Mouse (Mus musculus) hindbrain, postnatal 0 days (tissue): Measurements from ENCODE around the gene Apba2. TPM values are rescaled to one million over a fixed set of nuclear protein-coding genes. Genes with fewer than 3 reads are reported as not detected.

Experiments
- ATAC-seq: fragments of 200-750 bp; cut with Nextera tagmentation; 2 replicates; pipeline ENCODE4 v1.8.0; 2017; ENCODE audit warnings: mild to moderate bottlenecking, moderate TSS enrichment, moderate library complexity
- DNase-seq: peaks from one replicate; pipeline ENCODE4 v3.0.0-alpha.2; 2015; ENCODE audit warnings: low spot score
- H3K27ac ChIP-seq: fragments of 300-500 bp; sonication (generic); 2 replicates; pipeline ENCODE4 v1.5.1; 2014; ENCODE audit warnings: mild to moderate bottlenecking
- H3K27me3 ChIP-seq: fragments of 300-500 bp; sonication (generic); 2 replicates; pipeline ENCODE4 v1.6.1; 2014; ENCODE audit warnings: low read length, mixed read lengths; ENCODE audit not compliant: insufficient read depth
- H3K36me3 ChIP-seq: fragments of 300-500 bp; sonication (generic); 2 replicates; pipeline ENCODE4 v1.6.1; 2014; ENCODE audit warnings: low read length, mixed read lengths; ENCODE audit not compliant: insufficient read depth
- H3K4me1 ChIP-seq: fragments of 300-500 bp; sonication (generic); 2 replicates; pipeline ENCODE4 v1.6.1; 2014; ENCODE audit warnings: antibody characterized with exemption, low read length, mixed read lengths; ENCODE audit not compliant: insufficient read depth
- H3K4me2 ChIP-seq: fragments of 300-500 bp; sonication (generic); 2 replicates; pipeline ENCODE4 v1.6.1; 2014; ENCODE audit warnings: low read depth, mild to moderate bottlenecking, low read length, moderate library complexity, mixed read lengths
- H3K4me3 ChIP-seq: fragments of 300-500 bp; sonication (generic); 2 replicates; pipeline ENCODE4 v1.5.1; 2014; ENCODE audit warnings: low read length
- H3K9ac ChIP-seq: fragments of 300-500 bp; sonication (generic); replicated peaks from 2 replicates; pipeline ENCODE4 v1.6.1; 2014; ENCODE audit warnings: mild to moderate bottlenecking, low read length, moderate library complexity, mixed read lengths
- H3K9me3 ChIP-seq: fragments of 300-500 bp; sonication (generic); 2 replicates; pipeline ENCODE4 v1.6.1; 2016; ENCODE audit warnings: low read length, mixed read lengths
- CTCF ChIP-seq: IDR thresholded peaks from 2 replicates; pipeline ENCODE4 v1.5.1; 2016; ENCODE audit warnings: antibody characterized with exemption, control low read depth, low read depth
- WGBS: fragments of 180-500 bp; shearing (Covaris S2); extraction: QIAGEN DNeasy Blood & Tissue Kit; methylation state at CpG from one replicate; pipeline ENCODE4 v1.1.7; 2014; 5-methylcytosine and 5-hydroxymethylcytosine counted together
- polyA plus RNA-seq: library from polyadenylated mRNA; unstranded; fragments of >200 nt; fragmentation: Nextera tagmentation; extraction: Ambion mirVana; gene quantifications from 2 replicates; pipeline ENCODE4 v1.2.1, GENCODE M21; 2015
- total RNA-seq: library from RNA; depleted of rRNA; stranded (reverse); fragments of >200 nt; gene quantifications from 2 replicates; pipeline ENCODE4 v1.2.3, GENCODE M21; 2014

The Apba2 gene
- total and polyA plus RNA-seq, 2 experiments from 2014 or later, result 180 to 474 TPM

GRCm38 (mm10) chr7:64769768-64770167 is 268.3 kb downstream of the Apba2 start:
- Histone ChIP-seq H3K36me3 (no peaks in the 10 kb centered on the region), H3K9me3 (no peaks in the 10 kb centered on the region), H3K9ac (no peak overlapping the region), H3K4me1 (no peaks in the 10 kb centered on the region), H3K27ac (no peak overlapping the region), H3K27me3 (no peaks in the 10 kb centered on the region), H3K4me2 (no peak overlapping the region), H3K4me3 (no peak overlapping the region)
- DNase-seq, result no peak
- no peak for ATAC-seq
- no peak for TF ChIP-seq CTCF
- WGBS, result 37% methylated on average over 7 of the region's 7 CpGs

DNA sequence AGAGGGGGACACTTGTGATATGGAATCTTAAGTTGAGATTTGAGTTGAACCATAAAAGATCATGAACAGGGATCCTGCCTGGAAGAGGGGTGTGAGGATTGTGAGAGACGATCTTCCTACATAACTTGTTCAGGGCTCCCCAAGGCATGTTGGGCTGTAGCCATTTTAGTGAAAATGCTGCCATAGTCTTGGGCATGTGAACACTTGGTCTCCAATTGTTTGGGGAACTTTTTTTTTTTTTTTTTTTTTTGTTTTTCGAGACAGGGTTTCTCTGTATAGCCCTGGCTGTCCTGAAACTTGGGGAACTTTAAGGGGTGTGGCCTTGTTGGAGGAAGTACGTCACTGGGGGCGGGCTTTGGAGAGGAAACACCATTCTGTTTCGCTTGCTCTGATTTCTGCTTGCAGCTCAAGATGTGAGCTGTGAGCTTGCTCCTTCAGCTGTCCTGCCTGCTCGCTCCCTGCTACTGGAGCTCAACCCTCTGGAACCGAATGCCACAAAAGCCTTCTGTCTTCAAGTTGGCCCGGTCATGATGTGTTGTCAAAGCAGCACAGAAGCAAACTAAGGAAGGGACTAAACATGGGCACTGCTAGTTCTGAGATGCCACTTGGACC is 269.4 kb downstream of the Apba2 start:
- no peaks in the 10 kb centered on the region for H3K9me3 ChIP-seq
- H3K4me2 ChIP-seq, result no peak overlapping the region
- DNase-seq (no peak), ATAC-seq (peak; percentile 41; the same call in 1 of the 2 replicates)
- H3K9ac ChIP-seq, result no peak overlapping the region
- 70% methylated on average over 8 of the region's 8 CpGs for WGBS
- no peaks in the 10 kb centered on the region for H3K36me3 ChIP-seq
- H3K27me3 ChIP-seq, result no peaks in the 10 kb centered on the region
- no peak for TF ChIP-seq CTCF
- H3K27ac ChIP-seq, result no peak overlapping the region
- H3K4me1 ChIP-seq, result no peaks in the 10 kb centered on the region
- no peak overlapping the region for H3K4me3 ChIP-seq

GRCm38 (mm10) chr7:64773465-64773864 is 272.0 kb downstream of the Apba2 start:
- DNase-seq (no peak), ATAC-seq (no peak)
- no peak overlapping the region for H3K9ac ChIP-seq
- no peaks in the 10 kb centered on the region for H3K27me3 ChIP-seq
- 44% methylated on average over 10 of the region's 10 CpGs for WGBS
- H3K4me1 ChIP-seq, result no peaks in the 10 kb centered on the region
- no peak overlapping the region for H3K4me3 ChIP-seq
- H3K9me3 ChIP-seq, result no peaks in the 10 kb centered on the region
- no peak overlapping the region for H3K4me2 ChIP-seq
- no peaks in the 10 kb centered on the region for H3K36me3 ChIP-seq
- H3K27ac ChIP-seq, result no peak overlapping the region
- peak; percentile 54 for TF ChIP-seq CTCF

- no peak for DNase-seq
- no peak overlapping the region for H3K9ac ChIP-seq
- H3K4me2 ChIP-seq, result no peak overlapping the region
- H3K4me3 ChIP-seq, result no peak overlapping the region
- no peaks in the 10 kb centered on the region for H3K36me3 ChIP-seq
- TF ChIP-seq CTCF, result no peak
- 83% methylated on average over 13 of the region's 13 CpGs for WGBS
- no peak overlapping the region for H3K27ac ChIP-seq
- H3K9me3 ChIP-seq, result no peaks in the 10 kb centered on the region
- H3K27me3 ChIP-seq, result no peaks in the 10 kb centered on the region
- H3K4me1 ChIP-seq, result 0 out of 2 replicates have a peak, but pooled peaks cover 6% of the 10 kb centered on the region
- no peak for ATAC-seq
Measured at GRCm38 (mm10) chr7:64776708-64777489, 275.4 kb downstream of the Apba2 start.

GRCm38 (mm10) chr7:64779501-64779900 is 278.0 kb downstream of the Apba2 start:
- DNase-seq (no peak), ATAC-seq (no peak)
- Histone ChIP-seq H3K4me1 (0 out of 2 replicates have a peak, but pooled peaks cover 6% of the 10 kb centered on the region), H3K4me3 (no peak overlapping the region), H3K36me3 (no peaks in the 10 kb centered on the region), H3K27ac (no peak overlapping the region), H3K27me3 (no peaks in the 10 kb centered on the region), H3K4me2 (no peak overlapping the region), H3K9ac (no peak overlapping the region), H3K9me3 (no peaks in the 10 kb centered on the region)
- WGBS, result 48% methylated on average over 4 of the region's 4 CpGs
- TF ChIP-seq CTCF, result no peak

GRCm38 (mm10) chr7:64785040-64785439 is 283.5 kb downstream of the Apba2 start:
- no peak for ATAC-seq

DNA sequence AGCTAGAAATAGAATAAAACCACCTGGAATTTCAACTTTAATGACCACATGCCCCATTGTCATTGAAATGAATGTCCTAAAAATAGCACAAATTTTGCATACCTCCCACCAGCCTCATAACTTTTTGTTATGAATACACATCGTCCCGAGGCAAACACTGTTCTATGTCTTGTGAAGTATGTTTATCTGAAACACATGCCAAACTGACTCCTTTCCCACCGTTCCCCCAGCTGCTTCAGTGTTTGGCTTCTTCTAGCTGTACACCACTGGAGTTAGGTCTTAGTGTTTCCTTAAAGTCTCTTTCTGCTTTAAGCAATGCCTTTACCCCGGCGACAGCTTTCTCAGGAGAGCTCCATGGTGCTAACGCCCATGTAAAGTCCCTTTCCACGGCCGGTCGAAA is 289.6 kb downstream of the Apba2 start:
- Histone ChIP-seq H3K27ac (no peak overlapping the region), H3K27me3 (no peaks in the 10 kb centered on the region), H3K36me3 (no peaks in the 10 kb centered on the region), H3K4me1 (no peaks in the 10 kb centered on the region), H3K9me3 (no peaks in the 10 kb centered on the region), H3K4me2 (no peak overlapping the region), H3K4me3 (no peak overlapping the region), H3K9ac (no peak overlapping the region)
- TF ChIP-seq CTCF, result no peak
- 58% methylated on average over 9 of the region's 9 CpGs for WGBS
- ATAC-seq, result no peak
- DNase-seq, result no peak

More at GRCm38 (mm10) chr7:64785040-64785439, 283.5 kb downstream of the Apba2 start:
- Histone ChIP-seq H3K4me2 (no peak overlapping the region), H3K27me3 (no peaks in the 10 kb centered on the region), H3K4me1 (0 out of 2 replicates have a peak, but pooled peaks cover 6% of the 10 kb centered on the region), H3K9ac (no peak overlapping the region), H3K27ac (no peak overlapping the region), H3K4me3 (no peak overlapping the region), H3K36me3 (no peaks in the 10 kb centered on the region), H3K9me3 (no peaks in the 10 kb centered on the region)
- no peak for DNase-seq
- no peak for TF ChIP-seq CTCF
- 39% methylated on average over 3 of the region's 3 CpGs for WGBS
